Mouse (Mus musculus) heart, postnatal 0 days (tissue): ENCODE measurements around the gene Rab7. TPM values are rescaled to one million over a fixed set of nuclear protein-coding genes. Genes with fewer than 3 reads are reported as not detected.

Experiments used
- ATAC-seq: fragments of 200-750 bp; cut with Nextera tagmentation; 2 replicates; pipeline ENCODE4 v1.8.0; 2017; ENCODE audit warnings: low read depth, moderate number of reproducible peaks, moderate library complexity; ENCODE audit not compliant: insufficient read depth
- DNase-seq: peaks from one replicate; pipeline ENCODE4 v3.0.0-alpha.2; 2016; ENCODE audit warnings: low spot score
- H3K27ac ChIP-seq: fragments of 300-500 bp; sonication (generic); 2 replicates; pipeline ENCODE4 v1.5.1; 2014; ENCODE audit warnings: low read depth, mild to moderate bottlenecking
- H3K27me3 ChIP-seq: fragments of 300-500 bp; sonication (generic); 2 replicates; pipeline ENCODE4 v1.6.1; 2014; ENCODE audit warnings: low read length, mixed read lengths; ENCODE audit not compliant: control insufficient read depth, insufficient read depth
- H3K36me3 ChIP-seq: fragments of 300-500 bp; sonication (generic); replicated peaks from 2 replicates; pipeline ENCODE4 v1.6.1; 2014; ENCODE audit warnings: low read length, mixed read lengths; ENCODE audit not compliant: control insufficient read depth, insufficient read depth
- H3K4me1 ChIP-seq: fragments of 300-500 bp; sonication (generic); 2 replicates; pipeline ENCODE4 v1.6.1; 2014; ENCODE audit warnings: antibody characterized with exemption; ENCODE audit not compliant: control insufficient read depth, insufficient read depth
- H3K4me2 ChIP-seq: fragments of 300-500 bp; sonication (generic); 2 replicates; pipeline ENCODE4 v1.6.1; 2014; ENCODE audit warnings: low read depth, mild to moderate bottlenecking, low read length, moderate library complexity
- H3K4me3 ChIP-seq: fragments of 300-500 bp; sonication (generic); 2 replicates; pipeline ENCODE4 v1.5.1; 2014; ENCODE audit warnings: low read depth, low read length
- H3K9ac ChIP-seq: fragments of 300-500 bp; sonication (generic); replicated peaks from 2 replicates; pipeline ENCODE4 v1.6.1; 2014; ENCODE audit warnings: low read depth, low read length, mixed read lengths
- H3K9me3 ChIP-seq: fragments of 300-500 bp; sonication (generic); replicated peaks from 2 replicates; pipeline ENCODE4 v1.6.1; 2016; ENCODE audit warnings: low read length; ENCODE audit not compliant: control insufficient read depth
- CTCF ChIP-seq: IDR thresholded peaks from 2 replicates; pipeline ENCODE4 v1.5.1; 2016; ENCODE audit warnings: antibody characterized with exemption, control low read depth, low read depth
- EP300 ChIP-seq: IDR thresholded peaks from 2 replicates; pipeline ENCODE4 v1.6.1; 2016; ENCODE audit warnings: antibody characterized with exemption, low read depth
- WGBS: fragments of 180-500 bp; shearing (Covaris S2); extraction: QIAGEN DNeasy Blood & Tissue Kit; methylation state at CpG from one replicate; pipeline ENCODE4 v1.1.7; 2014; 5-methylcytosine and 5-hydroxymethylcytosine counted together
- polyA plus RNA-seq: library from polyadenylated mRNA; unstranded; fragments of >200 nt; fragmentation: Nextera tagmentation; extraction: Ambion mirVana; gene quantifications from 2 replicates; pipeline ENCODE4 v1.2.1, GENCODE M21; 2015
- total RNA-seq: library from RNA; depleted of rRNA; stranded (reverse); fragments of >200 nt; gene quantifications from 2 replicates; pipeline ENCODE4 v1.2.3, GENCODE M21; 2014; ENCODE audit warnings: low replicate concordance

Gene Rab7
- total and polyA plus RNA-seq, 2 experiments from 2014 or later: 62.7 to 196 TPM

- no peaks in the 10 kb centered on the region for H3K9me3 ChIP-seq
- H3K4me1 ChIP-seq: peaks cover 9% of the 10 kb centered on the region
- no peak overlapping the region for H3K9ac ChIP-seq
- no peaks in the 10 kb centered on the region for H3K27me3 ChIP-seq
- H3K36me3 ChIP-seq: no peaks in the 10 kb centered on the region
- no peak for TF ChIP-seq EP300
- no peak for TF ChIP-seq CTCF
- ATAC-seq: no peak
- H3K4me3 ChIP-seq: no peak overlapping the region
- DNase-seq: no peak
- WGBS: 88% methylated on average over 1 of the region's 1 CpGs
- no peak overlapping the region for H3K4me2 ChIP-seq
- no peak overlapping the region for H3K27ac ChIP-seq
Observed at GRCm38 (mm10) chr6:87991886-87992285, 53.2 kb downstream of the Rab7 start.

- H3K4me3 ChIP-seq: no peak overlapping the region
- no peaks in the 10 kb centered on the region for H3K9me3 ChIP-seq
- H3K27me3 ChIP-seq: no peaks in the 10 kb centered on the region
- no peak overlapping the region for H3K27ac ChIP-seq
- DNase-seq: no peak
- TF ChIP-seq CTCF (no peak), EP300 (no peak)
- H3K9ac ChIP-seq: no peak overlapping the region
- no peaks in the 10 kb centered on the region for H3K36me3 ChIP-seq
- peaks cover 9% of the 10 kb centered on the region for H3K4me1 ChIP-seq
- H3K4me2 ChIP-seq: no peak overlapping the region
- 74% methylated on average over 4 of the region's 4 CpGs for WGBS
- no peak for ATAC-seq
Observed at GRCm38 (mm10) chr6:87991216-87991615, 53.9 kb downstream of the Rab7 start.

GRCm38 (mm10) chr6:87982506-87982905 is 62.6 kb downstream of the Rab7 start:
- Histone ChIP-seq H3K9ac (no peak overlapping the region), H3K4me3 (peak overlapping the region; percentile 72; the same call in 1 of the 2 replicates), H3K27me3 (peaks cover 6% of the 10 kb centered on the region; the same call in 1 of the 2 replicates), H3K27ac (no peak overlapping the region), H3K4me2 (0 out of 2 replicates have a peak overlapping the region, but pooled peaks have one; percentile 97), H3K4me1 (peaks cover 17% of the 10 kb centered on the region), H3K9me3 (no peaks in the 10 kb centered on the region), H3K36me3 (0 out of 2 replicates have a peak, but pooled peaks cover 3% of the 10 kb centered on the region)
- 73% methylated on average over 9 of the region's 9 CpGs for WGBS
- TF ChIP-seq EP300: no peak
- TF ChIP-seq CTCF: no peak
- DNase-seq (no peak), ATAC-seq (no peak)

- Histone ChIP-seq H3K9ac (peak within 1 kb of the TSS; percentile 84), H3K4me2 (peak within 1 kb of the TSS; percentile 97), H3K36me3 (0 out of 2 replicates have a peak, but pooled peaks cover 3% of the 10 kb centered on the region), H3K4me3 (peak within 1 kb of the TSS; percentile 72), H3K4me1 (peaks cover 17% of the 10 kb centered on the region), H3K27ac (peak within 1 kb of the TSS; percentile 35), H3K27me3 (peaks cover 6% of the 10 kb centered on the region; the same call in 1 of the 2 replicates), H3K9me3 (no peaks in the 10 kb centered on the region)
- ATAC-seq (peak; percentile 82), DNase-seq (peak; percentile 53)
- TF ChIP-seq EP300: no peak
- no peak; the same call in 1 of the 2 replicates for TF ChIP-seq CTCF
- 1% methylated on average over 49 of the region's 55 CpGs for WGBS
Observed at GRCm38 (mm10) chr6:87981547-87982256, 63.4 kb downstream of the Rab7 start, which contains the start of gene H1fx. Gene H1fx, minus strand, starts transcription at chr6:87981637.

GRCm38 (mm10) chr6:87981030-87981485 is 64.0 kb downstream of the Rab7 start:
- H3K27me3 ChIP-seq: peaks cover 6% of the 10 kb centered on the region; the same call in 1 of the 2 replicates
- peak overlapping the region; percentile 84 for H3K9ac ChIP-seq
- 0 out of 2 replicates have a peak, but pooled peaks cover 3% of the 10 kb centered on the region for H3K36me3 ChIP-seq
- H3K27ac ChIP-seq: peak overlapping the region; percentile 35
- H3K4me2 ChIP-seq: peak overlapping the region; percentile 97
- whole genome bisulfite sequencing: 0% methylated on average over 46 of the region's 56 CpGs
- H3K4me3 ChIP-seq: peak overlapping the region; percentile 72
- no peak for DNase-seq
- TF ChIP-seq CTCF: no peak
- no peak for TF ChIP-seq EP300
- ATAC-seq: peak; percentile 16
- H3K4me1 ChIP-seq: peaks cover 17% of the 10 kb centered on the region
- no peaks in the 10 kb centered on the region for H3K9me3 ChIP-seq
